Mouse (Mus musculus): Measurements from ENCODE around the gene Axl. TPM values are rescaled to one million over a fixed set of nuclear protein-coding genes. Genes with fewer than 3 reads are reported as not detected.
A peak's percentile ranks its signal among the peaks of the same experiment; 100 is the strongest.

The Axl gene
- polyA plus RNA-seq, 1 experiment from 2014 or later, result 61.8 TPM

- H3K9ac ChIP-seq, result peak overlapping the region; percentile 74; the same call in 1 of the 2 replicates
- no peak overlapping the region for H3K4me2 ChIP-seq
- no peaks in the 10 kb centered on the region for H3K27me3 ChIP-seq (replicated peaks)
- ATAC-seq (ENCODE audit: insufficient number of reproducible peaks, low FRiP score), result no peak
- H3K27ac ChIP-seq (ENCODE audit: poor library complexity, severe bottlenecking), result peak overlapping the region; percentile 69; the same call in 1 of the 2 replicates
- peaks cover 40% of the 10 kb centered on the region for H3K4me1 ChIP-seq (replicated peaks)
- H3K9me3 ChIP-seq (replicated peaks), result no peaks in the 10 kb centered on the region
- H3K4me3 ChIP-seq, result no peak overlapping the region
- peaks cover 40% of the 10 kb centered on the region for H3K36me3 ChIP-seq
- WGBS, result 54% methylated on average over 4 of the region's 4 CpGs
Measured at GRCm38 (mm10) chr7:25780753-25781152, 7.8 kb downstream of the Axl start.

- Histone ChIP-seq H3K4me3 (no peak overlapping the region), H3K36me3 (peaks cover 40% of the 10 kb centered on the region), H3K27me3 (replicated peaks) (no peaks in the 10 kb centered on the region), H3K4me1 (replicated peaks) (peaks cover 36% of the 10 kb centered on the region), H3K9ac (no peak overlapping the region), H3K4me2 (no peak overlapping the region), H3K27ac (ENCODE audit: poor library complexity, severe bottlenecking) (no peak overlapping the region), H3K9me3 (replicated peaks) (no peaks in the 10 kb centered on the region)
- WGBS, result 77% methylated on average over 5 of the region's 5 CpGs
- ATAC-seq (ENCODE audit: insufficient number of reproducible peaks, low FRiP score), result no peak
Measured at GRCm38 (mm10) chr7:25780021-25780420, 8.5 kb downstream of the Axl start.

- WGBS, result 79% methylated on average over 5 of the region's 5 CpGs
- Histone ChIP-seq H3K4me2 (no peak overlapping the region), H3K4me3 (no peak overlapping the region), H3K4me1 (replicated peaks) (peaks cover 15% of the 10 kb centered on the region), H3K9ac (no peak overlapping the region), H3K27me3 (replicated peaks) (no peaks in the 10 kb centered on the region), H3K36me3 (peaks cover 86% of the 10 kb centered on the region), H3K9me3 (replicated peaks) (no peaks in the 10 kb centered on the region), H3K27ac (ENCODE audit: poor library complexity, severe bottlenecking) (no peak overlapping the region)
- ATAC-seq (ENCODE audit: insufficient number of reproducible peaks, low FRiP score), result no peak
Measured at GRCm38 (mm10) chr7:25768229-25768628, 20.3 kb downstream of the Axl start.

GRCm38 (mm10) chr7:25766108-25766507 lies 22.4 kb downstream of the Axl start:
- WGBS, result 82% methylated on average over 6 of the region's 6 CpGs
- Histone ChIP-seq H3K4me2 (no peak overlapping the region), H3K27me3 (replicated peaks) (no peaks in the 10 kb centered on the region), H3K9ac (no peak overlapping the region), H3K27ac (ENCODE audit: poor library complexity, severe bottlenecking) (no peak overlapping the region), H3K36me3 (peaks cover 82% of the 10 kb centered on the region), H3K4me3 (no peak overlapping the region), H3K4me1 (replicated peaks) (peaks cover 15% of the 10 kb centered on the region), H3K9me3 (replicated peaks) (no peaks in the 10 kb centered on the region)
- ATAC-seq (ENCODE audit: insufficient number of reproducible peaks, low FRiP score), result no peak

GRCm38 (mm10) chr7:25764221-25764620 lies 24.3 kb downstream of the Axl start:
- H3K27me3 ChIP-seq (replicated peaks), result no peaks in the 10 kb centered on the region

GRCm38 (mm10) chr7:25763678-25764077 lies 24.8 kb downstream of the Axl start:
- H3K9me3 ChIP-seq (replicated peaks), result no peaks in the 10 kb centered on the region
- peaks cover 82% of the 10 kb centered on the region for H3K36me3 ChIP-seq
- H3K4me2 ChIP-seq, result no peak overlapping the region
- 55% methylated on average over 11 of the region's 11 CpGs for WGBS
- H3K4me3 ChIP-seq, result no peak overlapping the region
- peak; percentile 33; the same call in 1 of the 2 replicates for ATAC-seq (ENCODE audit: insufficient number of reproducible peaks, low FRiP score)
- H3K4me1 ChIP-seq (replicated peaks), result peaks cover 15% of the 10 kb centered on the region
- no peak overlapping the region for H3K9ac ChIP-seq
- H3K27ac ChIP-seq (ENCODE audit: poor library complexity, severe bottlenecking), result peak overlapping the region; percentile 62
- no peaks in the 10 kb centered on the region for H3K27me3 ChIP-seq (replicated peaks)

More at GRCm38 (mm10) chr7:25764221-25764620, 24.3 kb downstream of the Axl start:
- Histone ChIP-seq H3K36me3 (peaks cover 82% of the 10 kb centered on the region), H3K9me3 (replicated peaks) (no peaks in the 10 kb centered on the region), H3K4me1 (replicated peaks) (peaks cover 15% of the 10 kb centered on the region), H3K4me2 (no peak overlapping the region), H3K9ac (no peak overlapping the region), H3K4me3 (no peak overlapping the region), H3K27ac (ENCODE audit: poor library complexity, severe bottlenecking) (peak overlapping the region; percentile 62)
- peak; percentile 43 for ATAC-seq (ENCODE audit: insufficient number of reproducible peaks, low FRiP score)
- 28% methylated on average over 5 of the region's 5 CpGs for WGBS

GRCm38 (mm10) chr7:25761354-25761753 lies 27.2 kb downstream of the Axl start:
- H3K36me3 ChIP-seq, result peaks cover 69% of the 10 kb centered on the region
- no peak overlapping the region for H3K9ac ChIP-seq
- H3K4me3 ChIP-seq, result no peak overlapping the region
- 75% methylated on average over 10 of the region's 10 CpGs for WGBS
- H3K9me3 ChIP-seq (replicated peaks), result no peaks in the 10 kb centered on the region
- H3K4me2 ChIP-seq, result no peak overlapping the region
- H3K4me1 ChIP-seq (replicated peaks), result peaks cover 15% of the 10 kb centered on the region
- ATAC-seq (ENCODE audit: insufficient number of reproducible peaks, low FRiP score), result no peak
- no peaks in the 10 kb centered on the region for H3K27me3 ChIP-seq (replicated peaks)
- no peak overlapping the region for H3K27ac ChIP-seq (ENCODE audit: poor library complexity, severe bottlenecking)

- peak overlapping the region; percentile 79 for H3K4me3 ChIP-seq
- peak overlapping the region; percentile 66 for H3K9ac ChIP-seq
- peak overlapping the region; percentile 88 for H3K4me2 ChIP-seq
- H3K27ac ChIP-seq (ENCODE audit: poor library complexity, severe bottlenecking), result peak overlapping the region; percentile 94
- peaks cover 31% of the 10 kb centered on the region for H3K36me3 ChIP-seq
- H3K9me3 ChIP-seq (replicated peaks), result no peaks in the 10 kb centered on the region
- no peaks in the 10 kb centered on the region for H3K27me3 ChIP-seq (replicated peaks)
- WGBS, result under 1% methylated on average over 18 of the region's 18 CpGs
- peak; percentile 31 for ATAC-seq (ENCODE audit: insufficient number of reproducible peaks, low FRiP score)
- H3K4me1 ChIP-seq (replicated peaks), result peaks cover 22% of the 10 kb centered on the region
Measured at GRCm38 (mm10) chr7:25756011-25756410, 32.5 kb downstream of the Axl start.

- H3K36me3 ChIP-seq, result peaks cover 29% of the 10 kb centered on the region
- no peaks in the 10 kb centered on the region for H3K9me3 ChIP-seq (replicated peaks)
- peak overlapping the region; percentile 88 for H3K4me2 ChIP-seq
- H3K27me3 ChIP-seq (replicated peaks), result no peaks in the 10 kb centered on the region
- H3K27ac ChIP-seq (ENCODE audit: poor library complexity, severe bottlenecking), result peak overlapping the region; percentile 94
- H3K4me1 ChIP-seq (replicated peaks), result peaks cover 22% of the 10 kb centered on the region
- peak overlapping the region; percentile 79 for H3K4me3 ChIP-seq
- peak; percentile 29 for ATAC-seq (ENCODE audit: insufficient number of reproducible peaks, low FRiP score)
- WGBS, result 0% methylated on average over 15 of the region's 15 CpGs
- peak overlapping the region; percentile 66 for H3K9ac ChIP-seq
Measured at GRCm38 (mm10) chr7:25755468-25755833, 33.1 kb downstream of the Axl start.

- under 1% methylated on average over 55 of the region's 55 CpGs for WGBS
- peaks cover 27% of the 10 kb centered on the region for H3K36me3 ChIP-seq
- no peaks in the 10 kb centered on the region for H3K9me3 ChIP-seq (replicated peaks)
- peak within 1 kb of the TSS; percentile 99 for H3K27ac ChIP-seq (ENCODE audit: poor library complexity, severe bottlenecking)
- ATAC-seq (ENCODE audit: insufficient number of reproducible peaks, low FRiP score), result peak; percentile 94
- no peaks in the 10 kb centered on the region for H3K27me3 ChIP-seq (replicated peaks)
- H3K4me1 ChIP-seq (replicated peaks), result peaks cover 22% of the 10 kb centered on the region
- H3K9ac ChIP-seq, result peak within 1 kb of the TSS; percentile 99
- H3K4me2 ChIP-seq, result peak within 1 kb of the TSS; percentile 88
- peak within 1 kb of the TSS; percentile 79 for H3K4me3 ChIP-seq
Measured at GRCm38 (mm10) chr7:25754738-25755467, 33.6 kb downstream of the Axl start, which contains the start of gene Hnrnpul1. TSS of gene Hnrnpul1 (minus strand) at chr7:25754757.

- WGBS, result under 1% methylated on average over 30 of the region's 30 CpGs
- no peak for ATAC-seq (ENCODE audit: insufficient number of reproducible peaks, low FRiP score)
- peak overlapping the region; percentile 88 for H3K4me2 ChIP-seq
Measured at GRCm38 (mm10) chr7:25754439-25754737, 34.1 kb downstream of the Axl start.

More at GRCm38 (mm10) chr7:25754439-25754737, 34.1 kb downstream of the Axl start:
- Histone ChIP-seq H3K4me1 (replicated peaks) (peaks cover 22% of the 10 kb centered on the region), H3K27ac (ENCODE audit: poor library complexity, severe bottlenecking) (peak overlapping the region; percentile 99), H3K9me3 (replicated peaks) (no peaks in the 10 kb centered on the region), H3K4me3 (peak overlapping the region; percentile 79), H3K27me3 (replicated peaks) (no peaks in the 10 kb centered on the region), H3K9ac (peak overlapping the region; percentile 99), H3K36me3 (peaks cover 28% of the 10 kb centered on the region)
